Mouse (Mus musculus) myocyte (in vitro differentiated cells): Measurements from ENCODE around the gene Lpp.

Source experiments
- MYOD1 ChIP-seq, 3 experiments: IDR thresholded peaks; one replicate each; pipeline ENCODE4 v1.6.1; 2011; ENCODE audit warnings: control low read depth in 2 of 3, low read depth in 2 of 3, mild to moderate bottlenecking in 2 of 3, moderate library complexity in 1 of 3; ENCODE audit not compliant: insufficient read length in 2 of 3, control insufficient read depth in 1 of 3
- POLR2A ChIP-seq: IDR thresholded peaks from one replicate; pipeline ENCODE4 v1.6.1; 2011; ENCODE audit warnings: low read depth, mild to moderate bottlenecking, control low read depth, moderate library complexity; ENCODE audit not compliant: insufficient read length
- SRF ChIP-seq: IDR thresholded peaks from one replicate; pipeline ENCODE4 v1.6.1; 2011; ENCODE audit warnings: low read depth; ENCODE audit not compliant: control insufficient read depth, insufficient read length
- TCF12 ChIP-seq: IDR thresholded peaks from one replicate; pipeline ENCODE4 v1.6.1; 2011; ENCODE audit warnings: mild to moderate bottlenecking, control low read depth; ENCODE audit not compliant: poor library complexity, insufficient read depth, severe bottlenecking

GRCm38 (mm10) chr16:24607896-24608457 lies 214.7 kb downstream of the Lpp start:
- TF ChIP-seq SRF = no peak
- TF ChIP-seq MYOD1 (IDR thresholded peaks at IDR 0.05; ENCODE audit: control insufficient read depth in 1 of 3, insufficient read length in 2 of 3, low read depth in 2 of 3) = no peak
- TF ChIP-seq TCF12 = no peak
- no peak for TF ChIP-seq POLR2A
